Mouse (Mus musculus) embryonic facial prominence, embryonic 13.5 days (tissue): ENCODE data around the gene Cnksr3. TPM values are rescaled to one million over a fixed set of nuclear protein-coding genes. Genes with fewer than 3 reads are reported as not detected.
A peak's percentile ranks its signal among the peaks of the same experiment; 100 is the strongest.

Source experiments
- ATAC-seq: fragments of 200-750 bp; cut with Nextera tagmentation; 2 replicates; pipeline ENCODE4 v1.8.0; 2017; ENCODE audit warnings: low read depth; ENCODE audit not compliant: insufficient number of reproducible peaks, insufficient read depth, low FRiP score, low TSS enrichment
- H3K27ac ChIP-seq: fragments of 300-500 bp; sonication (generic); 2 replicates; pipeline ENCODE4 v1.5.1; 2015; ENCODE audit warnings: moderate library complexity, mild to moderate bottlenecking, inconsistent platforms
- H3K27me3 ChIP-seq: fragments of 300-500 bp; sonication (generic); 2 replicates; pipeline ENCODE4 v1.6.1; 2015; ENCODE audit warnings: mild to moderate bottlenecking, inconsistent platforms
- H3K36me3 ChIP-seq: fragments of 300-500 bp; sonication (generic); 2 replicates; pipeline ENCODE4 v1.6.1; 2015; ENCODE audit warnings: mild to moderate bottlenecking, inconsistent platforms
- H3K4me1 ChIP-seq: fragments of 300-500 bp; sonication (generic); 2 replicates; pipeline ENCODE4 v1.6.1; 2015; ENCODE audit warnings: inconsistent platforms
- H3K4me2 ChIP-seq: fragments of 300-500 bp; sonication (generic); 2 replicates; pipeline ENCODE4 v1.6.1; 2015; ENCODE audit warnings: moderate library complexity, mild to moderate bottlenecking, inconsistent platforms
- H3K4me3 ChIP-seq: fragments of 300-500 bp; sonication (generic); 2 replicates; pipeline ENCODE4 v1.5.1; 2015; ENCODE audit warnings: mild to moderate bottlenecking, inconsistent platforms
- H3K9ac ChIP-seq: fragments of 300-500 bp; sonication (generic); 2 replicates; pipeline ENCODE4 v1.6.1; 2015; ENCODE audit warnings: mild to moderate bottlenecking, inconsistent platforms
- H3K9me3 ChIP-seq: fragments of 300-500 bp; sonication (generic); 2 replicates; pipeline ENCODE4 v1.6.1; 2016; ENCODE audit warnings: inconsistent platforms
- WGBS: fragments of 180-500 bp; shearing (Covaris S2); methylation state at CpG from one replicate; pipeline ENCODE4 v1.1.7; 2015; ENCODE audit warnings: mixed read lengths; 5-methylcytosine and 5-hydroxymethylcytosine counted together
- polyA plus RNA-seq: library from polyadenylated mRNA; unstranded; fragments of >200 nt; fragmentation: Nextera tagmentation; extraction: Ambion mirVana; gene quantifications from 2 replicates; pipeline ENCODE4 v1.2.1, GENCODE M21; 2015

The Cnksr3 gene
- polyA plus RNA-seq, 1 experiment from 2014 or later = 11.1 TPM

DNA sequence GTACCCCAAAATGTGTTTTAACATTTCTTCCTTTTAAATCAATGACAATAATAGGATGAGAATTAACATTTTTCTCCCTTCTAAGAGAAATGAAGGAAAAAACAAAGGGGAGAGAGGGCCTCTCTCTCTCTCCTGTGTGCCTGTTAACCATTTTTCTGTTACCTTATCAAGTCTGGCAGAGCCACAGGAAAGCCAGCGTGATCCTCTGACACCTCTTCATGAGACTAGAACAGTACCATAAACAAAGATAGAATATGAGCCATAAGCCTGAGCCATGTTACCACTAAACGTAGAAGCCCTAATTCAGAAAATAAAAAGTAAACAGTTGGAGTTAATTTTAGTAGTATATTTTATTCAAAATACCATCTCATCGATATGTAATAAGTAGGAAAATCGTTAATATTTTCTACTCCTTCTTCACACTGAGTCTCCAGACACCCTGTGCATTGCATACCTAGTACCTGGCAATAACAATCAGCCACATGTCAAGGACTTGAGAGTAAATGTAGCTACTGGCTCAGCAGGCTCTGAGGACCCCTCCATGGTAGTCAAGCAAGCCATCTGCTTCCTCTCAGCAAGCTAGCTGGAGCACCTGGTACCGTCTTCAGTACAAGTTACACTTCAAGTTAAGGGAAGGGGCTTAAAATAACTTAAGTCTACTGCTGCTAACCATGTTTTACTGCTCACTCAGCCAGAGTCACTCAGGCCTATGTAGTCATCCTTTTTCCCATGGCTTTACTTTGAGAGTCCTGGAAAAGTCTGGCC, 2.2 kb downstream of the Cnksr3 start:
- Histone ChIP-seq H3K9ac (peak overlapping the region; percentile 87), H3K36me3 (no peaks in the 10 kb centered on the region), H3K9me3 (no peaks in the 10 kb centered on the region), H3K4me1 (peaks cover 36% of the 10 kb centered on the region), H3K4me3 (peak overlapping the region; percentile 81), H3K27ac (no peak overlapping the region), H3K27me3 (no peaks in the 10 kb centered on the region), H3K4me2 (peak overlapping the region; percentile 85)
- WGBS = 65% methylated on average over 5 of the region's 5 CpGs
- no peak for ATAC-seq

DNA sequence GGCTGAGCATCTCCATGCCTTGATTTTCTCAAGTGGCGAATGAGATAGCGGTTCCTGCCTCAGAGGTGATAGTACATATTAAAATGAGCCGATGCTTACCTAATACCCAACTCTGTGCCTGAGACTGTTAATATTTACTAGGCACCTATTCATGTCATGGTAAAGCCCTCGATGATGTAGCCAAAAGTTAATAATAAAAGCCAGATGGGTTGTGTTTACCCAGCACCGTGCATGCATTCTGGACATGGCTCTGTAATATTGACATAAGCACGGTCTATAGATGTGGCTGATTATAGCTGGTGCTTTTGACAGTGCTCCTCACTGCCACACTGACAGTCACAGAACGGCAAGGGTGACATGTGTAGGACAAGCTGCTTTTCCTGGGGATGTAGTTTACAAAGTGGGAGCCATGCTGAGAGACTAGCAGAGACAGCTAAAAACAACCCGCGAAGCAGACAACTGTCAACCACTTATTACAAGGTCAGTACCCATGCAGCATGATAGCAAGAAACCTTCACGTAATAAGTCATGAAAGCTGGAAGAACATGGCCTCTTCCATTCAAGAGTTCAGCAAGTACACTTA, 3.1 kb downstream of the Cnksr3 start:
- 65% methylated on average over 10 of the region's 10 CpGs for WGBS
- Histone ChIP-seq H3K36me3 (no peaks in the 10 kb centered on the region), H3K27ac (no peak overlapping the region), H3K9ac (no peak overlapping the region), H3K27me3 (no peaks in the 10 kb centered on the region), H3K9me3 (no peaks in the 10 kb centered on the region), H3K4me3 (no peak overlapping the region), H3K4me1 (peaks cover 36% of the 10 kb centered on the region), H3K4me2 (no peak overlapping the region)
- no peak for ATAC-seq

DNA sequence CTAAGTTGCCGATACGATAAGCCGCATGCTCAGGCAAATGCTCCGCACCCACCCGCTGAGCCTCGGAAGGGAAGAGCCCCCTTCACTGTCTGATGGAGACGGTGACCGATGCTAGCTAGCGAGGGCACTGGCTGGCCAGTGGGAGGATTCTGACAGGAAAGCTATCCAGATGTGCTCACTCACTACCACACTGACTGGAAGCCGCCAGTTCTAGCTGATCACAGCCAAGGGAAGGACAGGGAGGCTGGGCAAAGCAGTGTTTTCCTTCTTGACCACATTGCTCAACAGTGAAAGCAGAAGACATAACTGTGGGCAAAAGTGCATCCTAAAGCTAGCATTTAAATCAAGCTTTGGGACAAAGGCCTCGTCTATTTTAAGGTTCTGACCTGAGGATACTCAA, 4.7 kb downstream of the Cnksr3 start:
- Histone ChIP-seq H3K4me2 (no peak overlapping the region), H3K27me3 (no peaks in the 10 kb centered on the region), H3K4me1 (peaks cover 22% of the 10 kb centered on the region), H3K4me3 (no peak overlapping the region), H3K9ac (no peak overlapping the region), H3K27ac (no peak overlapping the region), H3K9me3 (no peaks in the 10 kb centered on the region), H3K36me3 (no peaks in the 10 kb centered on the region)
- ATAC-seq = no peak
- WGBS = 87% methylated on average over 11 of the region's 11 CpGs

DNA sequence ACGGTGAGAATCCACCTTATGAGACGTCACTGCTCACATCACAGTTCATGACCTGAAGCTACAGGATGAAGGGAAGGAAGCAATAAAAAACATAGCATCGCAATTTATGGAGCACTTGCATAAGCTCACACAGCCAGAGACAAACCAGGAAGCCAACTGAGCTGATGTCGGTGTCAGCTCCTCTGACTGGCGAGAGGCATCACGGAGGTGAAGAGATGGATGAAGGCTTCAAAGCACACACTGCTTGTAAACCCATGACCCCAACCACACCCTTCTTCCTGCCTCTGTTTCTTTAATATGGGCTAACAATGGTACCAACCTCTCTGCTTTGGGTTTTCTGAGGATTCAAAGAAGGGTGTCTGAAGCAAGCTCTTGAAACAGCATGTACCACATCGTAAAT, 5.5 kb downstream of the Cnksr3 start:
- peaks cover 22% of the 10 kb centered on the region for H3K4me1 ChIP-seq
- no peaks in the 10 kb centered on the region for H3K27me3 ChIP-seq
- WGBS = 82% methylated on average over 7 of the region's 7 CpGs
- H3K9me3 ChIP-seq = no peaks in the 10 kb centered on the region
- H3K9ac ChIP-seq = no peak overlapping the region
- no peak for ATAC-seq
- H3K36me3 ChIP-seq = no peaks in the 10 kb centered on the region
- H3K4me3 ChIP-seq = no peak overlapping the region
- no peak overlapping the region for H3K4me2 ChIP-seq
- no peak overlapping the region for H3K27ac ChIP-seq

DNA sequence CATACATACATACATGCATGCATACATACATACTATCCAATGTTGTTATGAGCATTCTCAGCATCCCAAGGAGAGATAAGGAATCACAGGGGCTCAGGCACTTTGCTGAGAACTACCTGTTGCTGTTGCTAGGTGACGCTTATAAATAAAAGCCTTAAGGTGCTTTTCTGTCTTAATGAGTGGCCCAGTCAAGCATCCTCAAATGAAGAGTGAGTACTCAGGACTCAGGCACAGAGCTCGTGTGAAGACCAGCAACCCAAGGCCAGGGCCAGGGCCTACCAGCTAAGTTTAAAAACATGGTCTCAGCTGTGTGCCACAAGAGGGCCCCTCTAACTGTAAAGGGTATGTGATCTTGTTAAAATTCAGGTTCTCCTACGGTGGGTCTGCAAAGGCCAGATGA, 6.5 kb downstream of the Cnksr3 start:
- 86% methylated on average over 3 of the region's 3 CpGs for WGBS

DNA sequence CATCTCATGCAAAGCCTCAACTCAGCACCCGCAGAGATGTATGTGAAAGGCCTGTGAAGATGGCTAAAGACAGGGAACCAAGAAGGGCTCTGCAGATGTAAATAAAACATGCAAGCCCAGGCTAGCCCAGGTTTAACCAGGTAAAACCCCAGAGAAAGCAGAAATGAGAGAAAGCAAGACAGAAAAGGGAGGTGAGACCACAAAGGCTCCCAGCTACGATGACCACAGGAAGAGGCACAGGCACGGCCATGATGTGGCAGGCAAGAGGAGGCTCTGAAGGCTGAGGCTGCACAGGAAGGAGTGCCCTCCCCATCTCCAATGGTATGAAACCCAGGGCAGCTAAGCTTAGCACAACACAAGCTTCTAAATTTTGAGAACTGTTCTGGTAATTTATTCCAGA, 7.1 kb downstream of the Cnksr3 start:
- no peaks in the 10 kb centered on the region for H3K27me3 ChIP-seq
- H3K4me1 ChIP-seq = peaks cover 15% of the 10 kb centered on the region
- H3K4me3 ChIP-seq = no peak overlapping the region
- no peaks in the 10 kb centered on the region for H3K36me3 ChIP-seq
- no peaks in the 10 kb centered on the region for H3K9me3 ChIP-seq
- ATAC-seq = no peak
- H3K4me2 ChIP-seq = no peak overlapping the region
- 86% methylated on average over 3 of the region's 3 CpGs for WGBS
- H3K27ac ChIP-seq = no peak overlapping the region
- H3K9ac ChIP-seq = no peak overlapping the region

More for the DNA sequence above, 6.5 kb downstream of the Cnksr3 start:
- ATAC-seq = no peak
- H3K4me2 ChIP-seq = no peak overlapping the region
- H3K9me3 ChIP-seq = no peaks in the 10 kb centered on the region
- no peak overlapping the region for H3K4me3 ChIP-seq
- no peaks in the 10 kb centered on the region for H3K27me3 ChIP-seq
- no peak overlapping the region for H3K9ac ChIP-seq
- no peaks in the 10 kb centered on the region for H3K36me3 ChIP-seq
- no peak overlapping the region for H3K27ac ChIP-seq
- peaks cover 21% of the 10 kb centered on the region for H3K4me1 ChIP-seq

DNA sequence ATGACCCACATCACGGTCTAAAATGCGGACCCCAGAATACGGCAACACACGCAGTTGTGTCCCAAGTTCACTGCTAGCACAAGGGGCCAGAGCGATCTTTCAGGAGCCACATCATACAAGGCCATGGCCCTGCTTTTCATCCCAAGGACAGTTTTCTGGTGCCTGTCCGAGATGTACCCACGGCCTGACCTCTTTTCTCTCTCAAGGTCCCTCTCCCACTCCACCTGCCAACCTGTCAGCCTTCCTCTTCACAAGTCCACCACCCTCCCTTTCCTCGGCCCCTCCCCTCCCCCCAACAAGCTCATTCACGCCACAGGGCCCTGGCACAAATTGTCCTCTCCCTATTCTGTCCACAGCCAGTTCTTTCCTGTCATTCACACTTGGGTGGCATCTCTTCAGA, 9.5 kb downstream of the Cnksr3 start:
- Histone ChIP-seq H3K27me3 (no peaks in the 10 kb centered on the region), H3K27ac (no peak overlapping the region), H3K4me3 (no peak overlapping the region), H3K36me3 (no peaks in the 10 kb centered on the region), H3K9ac (no peak overlapping the region), H3K4me1 (no peaks in the 10 kb centered on the region; the same call in 1 of the 2 replicates), H3K4me2 (no peak overlapping the region), H3K9me3 (no peaks in the 10 kb centered on the region)
- ATAC-seq = 0 out of 2 replicates have a peak, but pooled peaks have one; percentile 20
- 90% methylated on average over 9 of the region's 9 CpGs for WGBS

DNA sequence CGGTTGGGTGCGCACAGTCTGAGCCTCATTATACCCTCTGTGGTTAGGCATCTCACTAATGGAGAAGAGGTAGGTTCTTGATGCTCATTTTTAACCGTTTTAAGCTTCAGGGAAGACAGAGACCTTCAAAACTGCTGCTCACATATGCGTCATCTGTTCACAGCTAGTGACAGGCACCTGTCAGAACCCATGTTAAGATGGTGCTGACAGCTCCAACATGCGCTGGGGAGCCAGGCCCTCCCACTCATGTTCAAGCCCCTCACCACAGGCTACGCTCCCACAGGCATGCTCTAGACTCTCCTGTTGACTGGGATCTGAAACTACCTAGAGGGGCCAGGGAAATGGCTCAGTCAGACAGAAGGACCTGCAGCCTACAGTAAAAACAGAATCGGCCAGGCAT, 11.4 kb downstream of the Cnksr3 start:
- Histone ChIP-seq H3K27ac (no peak overlapping the region), H3K4me2 (no peak overlapping the region), H3K9ac (no peak overlapping the region), H3K36me3 (no peaks in the 10 kb centered on the region), H3K9me3 (no peaks in the 10 kb centered on the region), H3K27me3 (no peaks in the 10 kb centered on the region), H3K4me1 (peaks cover 7% of the 10 kb centered on the region), H3K4me3 (no peak overlapping the region)
- 78% methylated on average over 7 of the region's 7 CpGs for WGBS
- ATAC-seq = no peak

DNA sequence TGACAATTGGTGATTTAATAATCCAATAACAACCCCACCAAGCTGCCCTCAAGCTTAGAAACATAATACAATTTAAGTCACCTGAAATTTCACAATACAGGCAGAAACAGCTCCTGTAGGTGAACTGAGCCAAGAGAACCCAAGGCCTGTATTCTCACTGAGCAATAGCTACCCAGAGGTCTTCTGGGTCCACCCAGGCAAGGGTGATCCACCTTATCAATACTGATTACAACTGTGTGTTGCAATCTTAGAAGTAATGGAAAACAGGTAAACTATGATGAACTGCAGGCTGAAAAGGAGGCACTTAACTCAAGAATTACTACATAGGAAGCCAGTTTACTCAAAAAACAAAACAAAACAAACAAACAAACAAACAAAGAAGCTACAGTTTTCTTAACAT, 13.8 kb downstream of the Cnksr3 start:
- no peak overlapping the region for H3K27ac ChIP-seq
- no peak for ATAC-seq
- no peaks in the 10 kb centered on the region for H3K9me3 ChIP-seq
- H3K9ac ChIP-seq = no peak overlapping the region
- peaks cover 11% of the 10 kb centered on the region; the same call in 1 of the 2 replicates for H3K4me1 ChIP-seq
- H3K36me3 ChIP-seq = no peaks in the 10 kb centered on the region
- H3K27me3 ChIP-seq = no peaks in the 10 kb centered on the region
- no peak overlapping the region for H3K4me3 ChIP-seq
- no peak overlapping the region for H3K4me2 ChIP-seq

DNA sequence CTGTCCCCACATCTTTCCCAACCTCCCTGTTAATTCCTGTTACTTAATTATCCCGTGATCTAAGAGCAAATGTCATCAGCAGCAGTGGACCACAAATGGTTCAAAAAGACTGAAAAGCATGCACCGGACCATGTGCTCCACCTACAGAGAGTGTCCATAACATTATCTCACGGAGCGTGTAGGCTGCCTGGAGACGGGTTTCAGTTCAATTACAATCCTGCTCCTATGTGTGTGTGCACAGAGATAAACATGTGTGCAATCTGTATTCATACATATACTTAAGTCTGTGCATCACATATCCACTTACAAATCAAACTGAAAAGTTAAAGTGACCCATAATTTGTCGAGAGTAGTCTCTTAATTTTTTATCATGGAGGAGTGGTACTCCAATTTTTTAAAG, 14.3 kb downstream of the Cnksr3 start:
- Histone ChIP-seq H3K4me2 (no peak overlapping the region), H3K27ac (no peak overlapping the region), H3K4me3 (no peak overlapping the region), H3K27me3 (no peaks in the 10 kb centered on the region), H3K4me1 (peaks cover 11% of the 10 kb centered on the region; the same call in 1 of the 2 replicates), H3K9ac (no peak overlapping the region), H3K36me3 (no peaks in the 10 kb centered on the region), H3K9me3 (no peaks in the 10 kb centered on the region)
- no peak for ATAC-seq
- WGBS = 85% methylated on average over 6 of the region's 6 CpGs

DNA sequence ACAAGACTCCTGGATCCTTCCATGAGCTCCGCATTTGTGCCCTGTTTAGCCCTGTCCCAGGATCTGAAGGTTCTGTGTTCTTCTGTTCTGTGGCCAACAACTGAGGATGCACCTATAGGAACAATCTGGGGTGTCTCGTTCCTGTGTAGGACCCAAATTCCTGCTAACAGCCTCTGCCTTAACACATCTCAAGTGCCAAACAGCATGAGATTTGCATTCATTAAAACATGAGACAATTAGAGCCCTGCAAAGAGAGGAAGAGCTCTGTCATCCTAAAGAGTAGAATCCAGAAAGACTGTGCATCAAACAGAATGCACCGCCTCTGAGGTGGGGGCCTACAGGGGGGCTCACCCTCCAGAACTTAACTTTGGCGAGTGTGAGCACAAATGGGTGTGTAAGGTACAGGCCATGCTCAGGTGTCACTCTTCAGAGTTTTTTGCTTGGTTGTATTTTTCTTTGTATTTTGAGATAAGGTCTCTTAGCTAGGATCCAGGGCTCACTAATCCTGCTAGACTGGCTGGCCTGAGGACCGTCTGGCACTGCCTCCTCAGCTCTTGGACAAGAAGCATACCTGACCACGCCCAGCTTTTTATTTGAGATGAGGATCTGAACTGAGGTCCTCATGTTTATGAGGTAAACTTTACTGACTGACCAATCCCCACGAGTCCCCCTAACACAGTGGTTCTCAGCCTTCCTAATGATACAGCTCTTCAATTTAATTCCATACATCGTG, 15.2 kb downstream of the Cnksr3 start:
- no peak overlapping the region for H3K27ac ChIP-seq
- no peak for ATAC-seq

DNA sequence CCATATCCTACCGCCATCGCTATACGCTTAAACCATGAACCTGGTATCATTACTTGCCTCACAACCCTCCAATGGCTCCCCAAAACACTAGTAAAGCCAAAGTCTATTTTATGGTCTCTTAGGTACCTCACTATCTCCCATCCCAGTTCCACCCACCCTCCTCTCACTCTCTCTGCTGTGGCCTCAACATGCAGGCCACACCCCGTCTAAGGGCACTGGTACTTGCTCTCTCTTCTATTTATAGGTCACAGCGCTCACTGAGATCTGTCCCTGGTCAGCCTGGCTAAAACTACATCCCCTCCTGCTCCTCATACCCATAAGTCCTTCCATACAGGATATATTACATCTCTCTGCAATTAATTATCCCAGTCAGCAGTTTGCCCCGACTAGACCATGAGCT, 16.1 kb downstream of the Cnksr3 start:
- H3K4me3 ChIP-seq = no peak overlapping the region
- no peaks in the 10 kb centered on the region for H3K9me3 ChIP-seq
- H3K4me1 ChIP-seq = peaks cover 20% of the 10 kb centered on the region; the same call in 1 of the 2 replicates
- 72% methylated on average over 6 of the region's 6 CpGs for WGBS
- H3K4me2 ChIP-seq = no peak overlapping the region
- H3K27me3 ChIP-seq = no peaks in the 10 kb centered on the region
- H3K27ac ChIP-seq = no peak overlapping the region
- ATAC-seq = no peak
- no peak overlapping the region for H3K9ac ChIP-seq
- H3K36me3 ChIP-seq = no peaks in the 10 kb centered on the region

More for the DNA sequence above, 15.2 kb downstream of the Cnksr3 start:
- Histone ChIP-seq H3K9ac (no peak overlapping the region), H3K4me2 (no peak overlapping the region), H3K27me3 (no peaks in the 10 kb centered on the region), H3K9me3 (no peaks in the 10 kb centered on the region), H3K36me3 (no peaks in the 10 kb centered on the region), H3K4me1 (peaks cover 17% of the 10 kb centered on the region; the same call in 1 of the 2 replicates), H3K4me3 (no peak overlapping the region)
- WGBS = 85% methylated on average over 8 of the region's 8 CpGs
